Mouse (Mus musculus): ENCODE measurements at regions not wholly inside any gene's neighbourhood (a gene's known extent, or its start where the extent isn't known, plus 50 kb on each side); places are given as distances from the start of the nearest gene placed in this dataset.

DNA sequence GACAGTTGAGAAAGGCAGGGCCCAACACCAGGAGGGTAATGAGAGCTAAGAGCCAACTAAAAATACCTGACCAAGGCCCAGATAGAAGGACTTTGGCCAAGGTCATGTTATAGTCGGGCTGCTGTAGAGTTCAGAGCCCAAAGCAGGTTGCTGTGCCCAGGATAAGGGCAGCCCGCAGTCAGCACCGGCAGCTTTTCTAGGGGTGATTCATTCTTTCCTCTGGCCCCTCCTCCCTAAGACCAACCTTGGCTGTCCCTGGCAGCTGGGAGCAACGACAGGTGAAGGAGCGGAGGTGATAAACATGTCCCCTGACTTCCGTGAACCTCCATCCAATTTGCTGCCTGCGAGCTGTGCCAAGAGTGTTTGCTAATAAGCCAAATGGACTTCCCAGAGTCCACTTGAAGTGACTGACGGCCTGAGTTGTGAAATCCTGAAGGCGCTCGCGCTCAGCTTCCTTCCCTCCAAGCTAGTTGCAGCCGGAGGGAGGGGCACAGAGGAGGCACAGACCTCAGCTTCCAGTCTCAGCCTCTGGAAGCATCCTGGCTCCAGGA is 144.2 kb upstream of the Igsf21 start:
- 71% methylated on average over 12 of the region's 12 CpGs for WGBS
- Histone ChIP-seq H3K4me1 (peaks cover 6% of the 10 kb centered on the region; the same call in 1 of the 2 replicates), H3K27ac (replicated peaks) (no peak overlapping the region), H3K4me3 (no peak overlapping the region), H3K36me3 (replicated peaks) (no peaks in the 10 kb centered on the region), H3K27me3 (replicated peaks; ENCODE audit: low read depth, poor library complexity, severe bottlenecking) (no peaks in the 10 kb centered on the region), H3K9me3 (no peaks in the 10 kb centered on the region)
- DNase-seq (ENCODE audit: low spot score): no peak

DNA sequence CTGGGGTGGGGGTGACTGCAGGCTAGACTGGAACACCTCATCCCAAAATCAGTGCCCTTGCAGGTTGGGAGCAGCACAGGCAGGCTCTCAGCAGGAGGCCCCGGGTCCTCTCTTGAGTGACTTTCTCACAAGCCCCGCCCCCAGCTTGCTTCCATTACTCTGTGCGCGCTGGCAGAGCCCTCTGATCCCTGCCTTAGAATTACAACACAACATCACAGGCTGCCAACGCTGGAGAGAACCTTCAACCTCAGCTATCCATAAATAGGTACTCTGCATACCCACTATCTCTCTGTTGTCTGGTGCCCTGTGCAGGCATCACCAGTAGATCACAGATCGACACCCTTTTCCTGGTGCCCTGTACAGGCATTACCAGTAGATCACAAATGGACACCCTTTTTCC is 139.1 kb upstream of the Igsf21 start:
- H3K4me1 ChIP-seq: peaks cover 8% of the 10 kb centered on the region; the same call in 1 of the 2 replicates
- DNase-seq (ENCODE audit: low spot score): peak; percentile 11

GRCm38 (mm10) chr4:140385226-140385625 is 138.6 kb upstream of the Igsf21 start:
- H3K9me3 ChIP-seq: no peaks in the 10 kb centered on the region
- H3K4me1 ChIP-seq: peaks cover 12% of the 10 kb centered on the region; the same call in 1 of the 2 replicates
- no peak overlapping the region for H3K4me3 ChIP-seq
- H3K27ac ChIP-seq (replicated peaks): no peak overlapping the region
- no peak for DNase-seq (ENCODE audit: low spot score)
- WGBS: 90% methylated on average over 14 of the region's 14 CpGs
- H3K27me3 ChIP-seq (replicated peaks; ENCODE audit: low read depth, poor library complexity, severe bottlenecking): 0 out of 2 replicates have a peak, but pooled peaks cover 2% of the 10 kb centered on the region
- H3K36me3 ChIP-seq (replicated peaks): no peaks in the 10 kb centered on the region

More for the DNA sequence above, 139.1 kb upstream of the Igsf21 start:
- Histone ChIP-seq H3K9me3 (no peaks in the 10 kb centered on the region), H3K27me3 (replicated peaks; ENCODE audit: low read depth, poor library complexity, severe bottlenecking) (no peaks in the 10 kb centered on the region), H3K4me3 (no peak overlapping the region), H3K36me3 (replicated peaks) (no peaks in the 10 kb centered on the region), H3K27ac (replicated peaks) (no peak overlapping the region)
- 53% methylated on average over 6 of the region's 6 CpGs for WGBS

DNA sequence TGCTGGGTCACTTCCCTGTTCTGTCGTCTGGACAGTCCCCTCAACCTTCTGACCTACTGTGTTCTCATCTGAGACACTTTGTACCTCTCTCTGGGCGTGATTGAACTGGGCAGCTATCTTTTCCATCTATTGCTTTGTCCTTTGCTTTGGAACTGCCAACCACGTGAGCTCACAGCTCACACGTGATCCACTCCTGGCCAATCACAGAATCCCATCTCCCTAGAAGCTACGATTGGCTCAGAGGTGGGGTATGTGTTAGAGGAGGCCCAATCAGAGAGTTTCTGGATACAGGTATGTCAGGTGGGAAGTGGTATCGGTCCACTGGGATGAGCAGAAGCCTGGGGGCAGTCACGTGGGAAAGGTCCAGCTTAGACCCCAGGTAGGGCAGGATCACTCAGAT is 137.0 kb upstream of the Igsf21 start:
- 83% methylated on average over 7 of the region's 7 CpGs for WGBS
- H3K4me1 ChIP-seq: peaks cover 12% of the 10 kb centered on the region; the same call in 1 of the 2 replicates
- H3K9me3 ChIP-seq: no peaks in the 10 kb centered on the region
- H3K27ac ChIP-seq (replicated peaks): no peak overlapping the region
- DNase-seq (ENCODE audit: low spot score): no peak
- H3K4me3 ChIP-seq: no peak overlapping the region
- 0 out of 2 replicates have a peak, but pooled peaks cover 8% of the 10 kb centered on the region for H3K27me3 ChIP-seq (replicated peaks; ENCODE audit: low read depth, poor library complexity, severe bottlenecking)
- H3K36me3 ChIP-seq (replicated peaks): no peaks in the 10 kb centered on the region

DNA sequence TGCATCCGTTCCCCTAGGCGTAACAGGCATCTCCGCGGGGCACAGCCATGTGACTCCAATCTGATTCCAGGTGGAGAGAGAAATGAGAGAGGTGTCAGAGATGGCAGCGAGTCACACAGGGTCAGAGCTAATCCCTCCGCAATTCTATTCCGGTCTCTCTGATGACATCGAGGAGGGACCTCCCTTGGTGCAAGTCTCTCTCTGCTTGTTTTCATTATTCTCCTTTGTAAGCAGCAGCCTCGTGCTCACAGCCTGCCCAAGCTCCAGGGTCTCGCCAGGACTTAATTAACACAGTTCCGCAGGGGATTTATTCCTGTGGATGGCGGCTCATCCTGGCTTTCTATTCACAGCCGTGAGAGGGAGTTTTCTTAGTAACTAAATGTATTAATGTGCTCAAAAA is 134.1 kb upstream of the Igsf21 start:
- WGBS: 9% methylated on average over 13 of the region's 13 CpGs
- Histone ChIP-seq H3K36me3 (replicated peaks) (no peaks in the 10 kb centered on the region), H3K27ac (replicated peaks) (no peak overlapping the region), H3K4me1 (peaks cover 6% of the 10 kb centered on the region; the same call in 1 of the 2 replicates), H3K9me3 (no peaks in the 10 kb centered on the region), H3K4me3 (no peak overlapping the region), H3K27me3 (replicated peaks; ENCODE audit: low read depth, poor library complexity, severe bottlenecking) (0 out of 2 replicates have a peak, but pooled peaks cover 8% of the 10 kb centered on the region)
- no peak for DNase-seq (ENCODE audit: low spot score)

DNA sequence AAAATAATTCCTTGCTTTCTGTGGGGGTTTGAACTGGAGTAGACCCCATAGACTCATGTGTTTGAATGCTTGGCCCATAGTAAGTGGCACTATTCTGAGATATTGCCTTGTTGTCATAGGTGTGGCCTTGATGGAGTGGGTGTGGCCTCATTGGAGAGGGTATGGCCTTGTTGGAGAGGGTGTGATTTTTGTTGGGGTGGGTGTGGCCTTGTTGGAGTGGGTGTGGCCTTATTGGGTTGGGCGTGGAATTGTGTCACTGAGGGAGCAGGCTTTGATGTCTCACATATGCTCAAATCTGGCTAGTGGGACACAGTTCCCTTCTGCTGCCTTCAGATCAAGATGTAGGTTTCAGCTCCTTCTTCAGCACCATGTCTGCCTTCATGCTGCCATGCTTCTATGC is 131.4 kb upstream of the Igsf21 start:
- H3K27ac ChIP-seq (replicated peaks): no peak overlapping the region
- 84% methylated on average over 1 of the region's 1 CpGs for WGBS
- no peaks in the 10 kb centered on the region for H3K9me3 ChIP-seq
- DNase-seq (ENCODE audit: low spot score): no peak
- no peaks in the 10 kb centered on the region for H3K36me3 ChIP-seq (replicated peaks)
- no peak overlapping the region for H3K4me3 ChIP-seq
- 0 out of 2 replicates have a peak, but pooled peaks cover 8% of the 10 kb centered on the region for H3K27me3 ChIP-seq (replicated peaks; ENCODE audit: low read depth, poor library complexity, severe bottlenecking)
- H3K4me1 ChIP-seq: peaks cover 6% of the 10 kb centered on the region; the same call in 1 of the 2 replicates

DNA sequence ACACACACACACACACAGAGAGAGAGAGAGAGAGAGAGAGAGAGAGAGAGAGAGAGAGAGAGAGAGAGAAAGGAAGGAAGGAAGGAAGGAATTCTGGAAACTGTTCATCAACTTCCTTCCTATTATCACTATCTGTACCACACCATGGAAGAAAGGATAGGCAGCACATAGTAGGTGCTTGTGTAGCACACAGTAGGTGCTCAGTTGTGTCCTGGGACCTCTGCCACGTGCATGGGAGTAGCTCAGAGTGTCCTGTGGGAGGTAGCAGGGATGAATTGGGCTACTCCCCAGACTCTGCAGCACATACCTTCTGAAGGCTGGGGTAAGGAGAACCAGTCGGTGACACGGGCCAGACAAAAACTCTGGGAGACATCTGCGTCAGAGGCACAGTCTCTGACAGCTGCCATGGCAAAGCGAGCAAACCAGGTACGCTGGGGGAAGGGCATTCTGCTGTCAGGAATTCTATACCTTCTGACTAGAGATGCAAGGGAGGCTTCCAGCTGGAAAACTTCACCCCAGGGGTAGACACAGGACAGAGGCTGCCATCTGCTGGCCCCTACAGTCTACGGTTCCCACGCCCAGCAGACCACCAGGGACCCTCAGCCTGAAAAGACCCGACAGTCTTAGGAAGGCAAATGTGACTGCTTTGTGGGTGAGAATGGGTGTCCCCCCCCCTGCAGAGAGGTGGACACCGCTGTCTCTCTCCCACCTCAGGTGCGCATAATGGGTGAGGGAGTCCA is 126.2 kb upstream of the Igsf21 start:
- WGBS: 47% methylated on average over 11 of the region's 11 CpGs

GRCm38 (mm10) chr4:140371426-140372213 is 125.0 kb upstream of the Igsf21 start:
- no peaks in the 10 kb centered on the region for H3K27me3 ChIP-seq (replicated peaks; ENCODE audit: low read depth, poor library complexity, severe bottlenecking)
- no peaks in the 10 kb centered on the region for H3K36me3 ChIP-seq (replicated peaks)
- WGBS: 86% methylated on average over 20 of the region's 20 CpGs
- H3K9me3 ChIP-seq: no peaks in the 10 kb centered on the region
- H3K4me1 ChIP-seq: no peaks in the 10 kb centered on the region
- no peak overlapping the region for H3K27ac ChIP-seq (replicated peaks)
- no peak for DNase-seq (ENCODE audit: low spot score)
- H3K4me3 ChIP-seq: no peak overlapping the region

More for the DNA sequence above, 126.2 kb upstream of the Igsf21 start:
- DNase-seq (ENCODE audit: low spot score): peak; percentile 20
- no peak overlapping the region for H3K4me3 ChIP-seq
- H3K27ac ChIP-seq (replicated peaks): no peak overlapping the region
- H3K36me3 ChIP-seq (replicated peaks): no peaks in the 10 kb centered on the region
- H3K9me3 ChIP-seq: no peaks in the 10 kb centered on the region
- no peaks in the 10 kb centered on the region for H3K4me1 ChIP-seq
- no peaks in the 10 kb centered on the region for H3K27me3 ChIP-seq (replicated peaks; ENCODE audit: low read depth, poor library complexity, severe bottlenecking)

DNA sequence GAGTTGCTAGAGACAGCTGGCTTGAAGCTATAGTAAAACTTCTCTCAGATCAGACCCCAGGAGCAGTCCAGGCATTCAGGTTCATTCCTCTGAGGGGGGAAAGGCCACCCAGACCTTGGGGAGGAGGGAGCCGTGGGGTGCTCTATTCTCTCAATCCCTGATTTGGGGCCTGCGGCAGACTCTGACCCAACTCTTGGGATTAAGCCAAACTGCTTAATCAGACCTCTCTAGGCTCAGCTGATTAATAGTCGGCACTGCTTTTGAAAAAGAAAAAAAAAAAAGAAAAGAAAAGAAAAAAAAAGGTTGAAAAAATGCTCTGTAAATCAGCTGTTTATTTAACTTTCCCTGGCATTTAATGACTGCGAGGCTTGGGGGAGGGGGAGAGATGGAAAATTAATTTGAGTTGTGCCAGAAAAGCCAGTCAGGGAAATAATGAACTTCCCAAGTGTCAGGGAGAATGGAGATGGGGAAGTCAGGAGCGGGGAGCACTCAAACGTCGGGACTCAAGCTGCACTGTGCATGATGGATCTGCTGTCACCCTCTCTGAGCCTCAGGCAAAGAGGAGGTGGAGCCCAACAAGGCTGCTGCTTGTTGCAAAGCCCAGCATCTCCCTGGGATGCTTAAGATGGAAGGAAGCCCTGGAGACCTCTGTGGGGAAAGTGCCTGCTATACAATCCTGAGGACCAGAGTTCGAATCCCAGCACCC is 120.5 kb upstream of the Igsf21 start:
- H3K4me1 ChIP-seq: peaks cover 12% of the 10 kb centered on the region
- no peaks in the 10 kb centered on the region for H3K36me3 ChIP-seq (replicated peaks)
- H3K9me3 ChIP-seq: no peaks in the 10 kb centered on the region
- H3K27ac ChIP-seq (replicated peaks): no peak overlapping the region
- no peak for DNase-seq (ENCODE audit: low spot score)
- no peaks in the 10 kb centered on the region for H3K27me3 ChIP-seq (replicated peaks; ENCODE audit: low read depth, poor library complexity, severe bottlenecking)
- WGBS: 63% methylated on average over 8 of the region's 8 CpGs
- H3K4me3 ChIP-seq: no peak overlapping the region

DNA sequence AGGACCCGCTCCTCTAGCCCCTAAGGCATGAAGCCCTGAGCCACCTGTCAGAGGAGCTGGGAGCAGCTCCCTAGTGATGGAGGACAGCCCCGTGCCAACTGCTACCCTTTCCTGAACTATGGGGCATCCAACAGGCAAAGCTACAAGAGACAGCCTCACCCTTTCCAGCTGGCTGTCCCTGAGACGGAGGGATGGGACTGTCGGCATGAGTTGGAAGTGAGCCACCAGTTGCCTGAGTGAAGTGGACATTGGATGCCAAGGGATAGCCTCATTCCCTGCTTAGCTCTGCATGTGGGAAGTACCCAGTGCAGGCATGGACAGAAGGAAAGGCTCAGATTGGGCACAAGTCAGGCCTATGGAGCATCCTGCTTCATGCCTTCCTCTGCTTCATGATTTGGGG is 112.3 kb upstream of the Igsf21 start:
- WGBS: 92% methylated on average over 4 of the region's 4 CpGs

GRCm38 (mm10) chr4:140358103-140358502 is 111.5 kb upstream of the Igsf21 start:
- H3K4me3 ChIP-seq: no peak overlapping the region
- H3K27ac ChIP-seq (replicated peaks): no peak overlapping the region
- no peaks in the 10 kb centered on the region for H3K27me3 ChIP-seq (replicated peaks; ENCODE audit: low read depth, poor library complexity, severe bottlenecking)
- WGBS: 10% methylated on average over 5 of the region's 5 CpGs
- 0 out of 2 replicates have a peak, but pooled peaks cover under 1% of the 10 kb centered on the region for H3K4me1 ChIP-seq
- H3K9me3 ChIP-seq: no peaks in the 10 kb centered on the region
- H3K36me3 ChIP-seq (replicated peaks): no peaks in the 10 kb centered on the region
- peak; percentile 90 for DNase-seq (ENCODE audit: low spot score)

More for the DNA sequence above, 112.3 kb upstream of the Igsf21 start:
- no peak for DNase-seq (ENCODE audit: low spot score)
- H3K27ac ChIP-seq (replicated peaks): no peak overlapping the region
- no peaks in the 10 kb centered on the region for H3K27me3 ChIP-seq (replicated peaks; ENCODE audit: low read depth, poor library complexity, severe bottlenecking)
- H3K4me3 ChIP-seq: no peak overlapping the region
- H3K4me1 ChIP-seq: 0 out of 2 replicates have a peak, but pooled peaks cover 5% of the 10 kb centered on the region
- no peaks in the 10 kb centered on the region for H3K9me3 ChIP-seq
- H3K36me3 ChIP-seq (replicated peaks): no peaks in the 10 kb centered on the region

DNA sequence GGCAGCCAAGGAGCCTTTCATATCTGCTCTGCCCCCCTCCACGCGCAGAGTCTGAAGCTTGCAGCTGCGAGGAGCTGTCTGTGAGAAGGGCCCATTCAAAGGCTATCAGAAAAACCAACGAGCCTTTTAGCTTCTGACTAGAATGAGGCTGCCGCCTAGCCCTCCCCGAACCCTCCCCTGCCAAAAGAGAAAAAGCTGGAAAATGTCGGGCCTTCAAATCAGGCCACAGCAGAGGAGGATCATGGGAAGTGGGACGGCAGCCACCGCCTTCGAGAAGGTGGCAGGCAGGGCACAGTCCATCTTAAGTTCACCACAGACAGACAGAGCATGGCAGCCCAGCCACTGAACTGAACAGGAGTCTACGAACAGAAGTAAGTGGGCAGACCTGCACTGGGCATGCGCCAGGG is 108.6 kb upstream of the Igsf21 start:
- 75% methylated on average over 12 of the region's 12 CpGs for WGBS
- Histone ChIP-seq H3K9me3 (no peaks in the 10 kb centered on the region), H3K27ac (replicated peaks) (no peak overlapping the region), H3K27me3 (replicated peaks; ENCODE audit: low read depth, poor library complexity, severe bottlenecking) (no peaks in the 10 kb centered on the region), H3K4me3 (no peak overlapping the region), H3K36me3 (replicated peaks) (no peaks in the 10 kb centered on the region), H3K4me1 (no peaks in the 10 kb centered on the region)
- DNase-seq (ENCODE audit: low spot score): no peak

All from embryonic facial prominence, embryonic 10.5 days (tissue).